Mouse (Mus musculus): Measurements from ENCODE around the gene Ulk1.
A peak's percentile ranks its signal among the peaks of the same experiment; 100 is the strongest.

GRCm38 (mm10) chr5:110779998-110780760, 29.7 kb downstream of the Ulk1 start, which contains the start of gene Pus1:
- TF ChIP-seq CHD2 (IDR thresholded peaks at IDR 0.05; ENCODE audit: low read depth, low read length), result no peak
- peak; percentile 71; the same call in 1 of the 2 replicates for TF ChIP-seq HCFC1 (IDR thresholded peaks at IDR 0.05; ENCODE audit: borderline replicate concordance, insufficient read depth, low read length)
- TF ChIP-seq ZNF384 (IDR thresholded peaks at IDR 0.05; ENCODE audit: low read depth, low read length), result peak; percentile 94; the same call in 1 of the 2 replicates
- TF ChIP-seq ZC3H11A (IDR thresholded peaks at IDR 0.05; ENCODE audit: borderline replicate concordance, low read depth, low read length), result no peak

All from ES-E14 (cell line).